Mouse (Mus musculus): ENCODE results near the gene Gys2. TPM values are rescaled to one million over a fixed set of nuclear protein-coding genes. Genes with fewer than 3 reads are reported as not detected.
A peak's percentile ranks its signal among the peaks of the same experiment; 100 is the strongest.

The Gys2 gene
- polyA plus RNA-seq, 1 experiment from 2014 or later: 83.9 TPM

DNA sequence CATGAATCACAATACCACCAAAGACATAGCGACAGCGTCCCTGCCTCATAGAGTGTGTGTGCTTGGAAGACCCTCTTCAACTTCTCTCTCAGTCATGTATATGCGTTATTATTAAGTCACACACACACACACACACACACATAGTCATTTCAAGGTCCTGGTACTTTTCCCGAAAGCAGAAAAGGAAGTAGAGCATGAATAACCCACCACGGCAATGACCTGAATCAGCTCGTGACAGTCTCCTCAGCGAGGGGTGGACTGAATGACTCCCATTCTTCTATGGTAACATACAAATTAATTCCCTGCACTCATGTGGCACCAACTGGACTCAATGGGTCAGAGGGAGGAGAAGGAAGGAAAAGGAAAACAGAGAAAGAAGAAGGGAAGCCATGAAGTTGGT is 47.9 kb downstream of the Gys2 start:
- no peaks in the 10 kb centered on the region for H3K4me1 ChIP-seq (ENCODE audit: control insufficient read depth, low read depth, low read length)
- no peak overlapping the region for H3K27ac ChIP-seq (ENCODE audit: low read length)
- 54% methylated on average over 7 of the region's 7 CpGs for WGBS (ENCODE audit: insufficient replicate concordance)
- no peaks in the 10 kb centered on the region for H3K27me3 ChIP-seq (ENCODE audit: control insufficient read depth, insufficient read depth, low read depth, low read length)
- no peak for ATAC-seq (ENCODE audit: low read depth)
- H3K36me3 ChIP-seq (ENCODE audit: control insufficient read depth, insufficient read depth): no peaks in the 10 kb centered on the region
- H3K9me3 ChIP-seq (replicated peaks; ENCODE audit: control insufficient read depth, low read length): no peaks in the 10 kb centered on the region
- H3K4me3 ChIP-seq (ENCODE audit: low read depth, low read length): no peak overlapping the region
- no peak overlapping the region for H3K4me2 ChIP-seq (ENCODE audit: low read depth, low read length)
- no peak overlapping the region for H3K9ac ChIP-seq (ENCODE audit: low read depth, low read length)

GRCm38 (mm10) chr6:142414597-142414996 is 58.3 kb downstream of the Gys2 start:
- Histone ChIP-seq H3K36me3 (ENCODE audit: control insufficient read depth, insufficient read depth) (no peaks in the 10 kb centered on the region), H3K9me3 (replicated peaks; ENCODE audit: control insufficient read depth, low read length) (no peaks in the 10 kb centered on the region), H3K9ac (ENCODE audit: low read depth, low read length) (no peak overlapping the region), H3K4me2 (ENCODE audit: low read depth, low read length) (peak overlapping the region; percentile 17; the same call in 1 of the 2 replicates), H3K4me3 (ENCODE audit: low read depth, low read length) (no peak overlapping the region), H3K27me3 (ENCODE audit: control insufficient read depth, insufficient read depth, low read depth, low read length) (peaks cover 29% of the 10 kb centered on the region), H3K27ac (ENCODE audit: low read length) (no peak overlapping the region), H3K4me1 (ENCODE audit: control insufficient read depth, low read depth, low read length) (no peaks in the 10 kb centered on the region)
- 4% methylated on average over 24 of the region's 24 CpGs for WGBS (ENCODE audit: insufficient replicate concordance)
- ATAC-seq (ENCODE audit: low read depth): no peak

- Histone ChIP-seq H3K4me1 (ENCODE audit: control insufficient read depth, low read depth, low read length) (no peaks in the 10 kb centered on the region), H3K9ac (ENCODE audit: low read depth, low read length) (no peak overlapping the region), H3K27me3 (ENCODE audit: control insufficient read depth, insufficient read depth, low read depth, low read length) (peaks cover 29% of the 10 kb centered on the region), H3K36me3 (ENCODE audit: control insufficient read depth, insufficient read depth) (no peaks in the 10 kb centered on the region), H3K9me3 (replicated peaks; ENCODE audit: control insufficient read depth, low read length) (no peaks in the 10 kb centered on the region), H3K4me3 (ENCODE audit: low read depth, low read length) (no peak overlapping the region), H3K27ac (ENCODE audit: low read length) (no peak overlapping the region), H3K4me2 (ENCODE audit: low read depth, low read length) (no peak overlapping the region)
- no peak for ATAC-seq (ENCODE audit: low read depth)
- 8% methylated on average over 12 of the region's 12 CpGs for WGBS (ENCODE audit: insufficient replicate concordance)
Observed at GRCm38 (mm10) chr6:142413845-142414244, 59.1 kb downstream of the Gys2 start.

DNA sequence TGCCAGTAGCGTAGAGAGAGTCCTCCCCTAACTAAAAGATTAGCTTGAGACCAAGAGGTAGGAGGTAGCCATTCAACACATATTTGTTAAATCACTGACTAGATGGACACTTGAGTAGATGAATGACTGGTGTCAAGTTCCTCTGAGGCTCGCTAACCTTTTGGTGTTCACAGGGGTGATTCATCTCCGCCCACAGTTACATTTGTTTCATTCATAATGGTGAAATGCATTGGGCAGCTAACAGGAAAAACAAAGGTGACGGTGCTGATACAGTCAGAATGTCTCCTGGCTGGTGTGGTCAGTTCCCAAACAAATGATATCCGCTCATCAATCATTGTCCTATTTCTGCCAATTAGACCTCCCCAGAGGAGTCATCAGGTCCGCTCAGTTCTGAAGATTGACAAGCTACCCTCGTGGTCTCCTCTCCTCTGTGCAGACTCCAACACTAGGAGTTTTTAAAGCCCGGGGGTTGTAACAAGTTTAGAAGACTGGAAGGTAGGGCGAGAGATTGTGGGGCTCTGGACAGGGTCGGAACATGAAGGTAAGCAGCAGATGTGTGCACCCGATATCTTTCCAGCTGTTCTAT is 59.9 kb downstream of the Gys2 start, which contains the start of gene Spx:
TSS of gene Spx (plus strand) at position 536 of the 586 bp plus-strand sequence.
- H3K9me3 ChIP-seq (replicated peaks; ENCODE audit: control insufficient read depth, low read length): no peaks in the 10 kb centered on the region
- H3K4me2 ChIP-seq (ENCODE audit: low read depth, low read length): no peak within 1 kb of the TSS
- WGBS (ENCODE audit: insufficient replicate concordance): 61% methylated on average over 11 of the region's 11 CpGs
- no peaks in the 10 kb centered on the region for H3K36me3 ChIP-seq (ENCODE audit: control insufficient read depth, insufficient read depth)
- H3K9ac ChIP-seq (ENCODE audit: low read depth, low read length): no peak within 1 kb of the TSS
- no peaks in the 10 kb centered on the region for H3K4me1 ChIP-seq (ENCODE audit: control insufficient read depth, low read depth, low read length)
- peaks cover 29% of the 10 kb centered on the region for H3K27me3 ChIP-seq (ENCODE audit: control insufficient read depth, insufficient read depth, low read depth, low read length)
- no peak within 1 kb of the TSS for H3K4me3 ChIP-seq (ENCODE audit: low read depth, low read length)
- ATAC-seq (ENCODE audit: low read depth): no peak
- H3K27ac ChIP-seq (ENCODE audit: low read length): no peak within 1 kb of the TSS

- Histone ChIP-seq H3K36me3 (ENCODE audit: control insufficient read depth, insufficient read depth) (no peaks in the 10 kb centered on the region), H3K4me1 (ENCODE audit: control insufficient read depth, low read depth, low read length) (no peaks in the 10 kb centered on the region), H3K9ac (ENCODE audit: low read depth, low read length) (no peak overlapping the region), H3K9me3 (replicated peaks; ENCODE audit: control insufficient read depth, low read length) (no peaks in the 10 kb centered on the region), H3K27ac (ENCODE audit: low read length) (no peak overlapping the region), H3K4me2 (ENCODE audit: low read depth, low read length) (no peak overlapping the region), H3K4me3 (ENCODE audit: low read depth, low read length) (no peak overlapping the region), H3K27me3 (ENCODE audit: control insufficient read depth, insufficient read depth, low read depth, low read length) (peaks cover 28% of the 10 kb centered on the region)
- ATAC-seq (ENCODE audit: low read depth): no peak
- 13% methylated on average over 1 of the region's 1 CpGs for WGBS (ENCODE audit: insufficient replicate concordance)
Observed at GRCm38 (mm10) chr6:142411140-142411539, 61.8 kb downstream of the Gys2 start.

DNA sequence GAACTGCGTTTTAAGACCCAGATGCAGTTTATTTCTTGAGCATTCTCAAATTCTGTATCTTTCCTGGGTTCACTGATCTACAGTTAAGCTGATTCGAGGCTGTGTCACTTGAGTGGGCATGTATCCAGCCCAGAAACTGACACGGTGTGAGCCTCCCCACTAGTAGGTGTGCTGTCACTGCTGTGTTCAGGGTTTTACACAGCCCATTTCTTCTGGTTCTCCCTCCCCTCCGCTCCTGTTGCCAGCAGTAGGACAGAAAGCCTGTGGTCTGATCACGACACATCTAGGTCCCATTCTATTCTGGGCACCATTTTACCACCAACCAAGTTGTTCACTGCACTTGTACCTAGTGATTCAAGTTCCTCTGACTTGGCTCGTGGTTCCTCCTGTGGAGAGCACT is 77.2 kb downstream of the Gys2 start:
- 81% methylated on average over 6 of the region's 6 CpGs for WGBS (ENCODE audit: insufficient replicate concordance)
- H3K36me3 ChIP-seq (ENCODE audit: control insufficient read depth, insufficient read depth): peaks cover 18% of the 10 kb centered on the region
- no peaks in the 10 kb centered on the region; the same call in none of the 2 replicates for H3K4me1 ChIP-seq (ENCODE audit: control insufficient read depth, low read depth, low read length)
- no peak overlapping the region for H3K4me3 ChIP-seq (ENCODE audit: low read depth, low read length)
- H3K9me3 ChIP-seq (replicated peaks; ENCODE audit: control insufficient read depth, low read length): no peaks in the 10 kb centered on the region
- ATAC-seq (ENCODE audit: low read depth): no peak
- H3K27ac ChIP-seq (ENCODE audit: low read length): no peak overlapping the region
- no peak overlapping the region for H3K9ac ChIP-seq (ENCODE audit: low read depth, low read length)
- no peaks in the 10 kb centered on the region for H3K27me3 ChIP-seq (ENCODE audit: control insufficient read depth, insufficient read depth, low read depth, low read length)
- no peak overlapping the region for H3K4me2 ChIP-seq (ENCODE audit: low read depth, low read length)

DNA sequence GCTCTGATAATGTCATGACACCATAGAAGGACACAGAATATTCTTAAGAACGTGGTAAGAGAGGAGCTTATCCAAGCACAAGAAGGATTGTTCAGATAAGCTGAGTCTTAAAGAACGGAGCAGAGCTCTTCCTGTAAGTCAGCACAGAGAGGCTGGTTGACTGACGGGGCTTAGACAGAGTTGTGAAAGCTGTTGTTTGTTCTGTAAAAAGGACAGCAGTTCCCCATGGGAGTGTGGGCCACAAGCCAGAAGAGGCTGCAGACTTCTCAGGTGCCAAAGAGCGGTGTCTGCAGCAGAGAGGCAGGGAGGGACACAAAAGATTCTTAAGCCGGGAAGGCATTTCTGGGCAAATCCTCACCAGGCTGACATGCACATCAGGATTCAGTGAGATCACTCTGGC is 78.2 kb downstream of the Gys2 start:
- Histone ChIP-seq H3K9ac (ENCODE audit: low read depth, low read length) (no peak overlapping the region), H3K4me2 (ENCODE audit: low read depth, low read length) (no peak overlapping the region), H3K4me1 (ENCODE audit: control insufficient read depth, low read depth, low read length) (no peaks in the 10 kb centered on the region; the same call in none of the 2 replicates), H3K27me3 (ENCODE audit: control insufficient read depth, insufficient read depth, low read depth, low read length) (no peaks in the 10 kb centered on the region), H3K36me3 (ENCODE audit: control insufficient read depth, insufficient read depth) (peaks cover 18% of the 10 kb centered on the region), H3K9me3 (replicated peaks; ENCODE audit: control insufficient read depth, low read length) (no peaks in the 10 kb centered on the region), H3K4me3 (ENCODE audit: low read depth, low read length) (no peak overlapping the region), H3K27ac (ENCODE audit: low read length) (no peak overlapping the region)
- WGBS (ENCODE audit: insufficient replicate concordance): 55% methylated on average over 5 of the region's 5 CpGs
- ATAC-seq (ENCODE audit: low read depth): peak; percentile 48; the same call in 1 of the 2 replicates

DNA sequence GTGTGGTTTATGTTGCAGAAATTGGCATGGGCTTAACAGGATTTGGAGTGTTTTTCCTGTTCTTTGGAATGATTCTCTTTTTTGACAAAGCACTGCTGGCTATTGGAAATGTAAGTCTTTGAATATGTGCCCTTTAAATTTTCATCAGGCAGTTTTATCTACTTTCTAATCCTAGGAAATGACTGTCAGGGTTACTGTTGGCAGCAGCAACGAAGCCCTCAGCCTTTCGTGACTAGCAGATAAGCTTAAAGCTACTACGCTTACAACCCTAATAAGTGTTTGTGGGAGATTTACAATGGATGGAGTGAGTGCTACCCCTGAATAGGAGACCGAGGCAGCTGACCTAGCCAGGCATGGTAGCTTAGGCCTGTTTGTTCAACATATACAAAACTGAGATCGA is 80.6 kb downstream of the Gys2 start:
- H3K4me3 ChIP-seq (ENCODE audit: low read depth, low read length): no peak overlapping the region
- H3K9me3 ChIP-seq (replicated peaks; ENCODE audit: control insufficient read depth, low read length): no peaks in the 10 kb centered on the region
- peaks cover 18% of the 10 kb centered on the region for H3K36me3 ChIP-seq (ENCODE audit: control insufficient read depth, insufficient read depth)
- H3K4me1 ChIP-seq (ENCODE audit: control insufficient read depth, low read depth, low read length): peaks cover 9% of the 10 kb centered on the region
- no peak overlapping the region for H3K9ac ChIP-seq (ENCODE audit: low read depth, low read length)
- no peak overlapping the region for H3K27ac ChIP-seq (ENCODE audit: low read length)
- H3K27me3 ChIP-seq (ENCODE audit: control insufficient read depth, insufficient read depth, low read depth, low read length): no peaks in the 10 kb centered on the region
- ATAC-seq (ENCODE audit: low read depth): no peak
- H3K4me2 ChIP-seq (ENCODE audit: low read depth, low read length): no peak overlapping the region
- WGBS (ENCODE audit: insufficient replicate concordance): 32% methylated on average over 5 of the region's 5 CpGs

DNA sequence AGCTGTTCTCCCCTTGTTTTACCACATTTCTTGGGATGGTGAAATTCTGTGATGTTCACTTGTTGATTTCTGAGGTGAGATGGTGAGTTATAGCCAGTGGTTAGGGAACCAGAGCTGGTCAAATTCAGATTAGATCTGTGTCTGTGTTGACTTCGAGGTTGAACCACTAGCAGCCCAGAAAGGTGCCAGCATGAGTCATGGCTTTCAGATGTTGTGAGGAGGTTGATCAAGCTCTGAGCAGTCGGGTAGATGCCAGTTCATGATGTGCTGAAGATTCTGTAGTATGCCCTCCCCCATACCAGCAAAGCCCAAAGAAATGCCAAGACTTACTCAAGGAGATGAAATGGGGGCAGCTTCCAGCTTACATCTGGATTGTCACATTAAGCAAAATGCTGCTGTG is 83.8 kb downstream of the Gys2 start:
- H3K4me2 ChIP-seq (ENCODE audit: low read depth, low read length): no peak overlapping the region
- no peak overlapping the region for H3K27ac ChIP-seq (ENCODE audit: low read length)
- no peak for ATAC-seq (ENCODE audit: low read depth)
- no peaks in the 10 kb centered on the region for H3K9me3 ChIP-seq (replicated peaks; ENCODE audit: control insufficient read depth, low read length)
- no peak overlapping the region for H3K9ac ChIP-seq (ENCODE audit: low read depth, low read length)
- 37% methylated on average over 2 of the region's 2 CpGs for WGBS (ENCODE audit: insufficient replicate concordance)
- H3K4me3 ChIP-seq (ENCODE audit: low read depth, low read length): no peak overlapping the region
- peaks cover 4% of the 10 kb centered on the region; the same call in 1 of the 2 replicates for H3K36me3 ChIP-seq (ENCODE audit: control insufficient read depth, insufficient read depth)
- no peaks in the 10 kb centered on the region for H3K27me3 ChIP-seq (ENCODE audit: control insufficient read depth, insufficient read depth, low read depth, low read length)
- peaks cover 12% of the 10 kb centered on the region for H3K4me1 ChIP-seq (ENCODE audit: control insufficient read depth, low read depth, low read length)
